ENCODE assay signal across 8 mouse cellular contexts in genomic region chr5:65334788-65335187, GRCm38 (mm10). TPM values are rescaled to one million over a fixed set of nuclear protein-coding genes. Genes with fewer than 3 reads are reported as not detected.
DNase-seq lines count a peak whose midpoint lies in the region; ATAC-seq and TF ChIP-seq lines count a peak whose summit lies in the region.

No protein-coding gene starts in this region.

- intact Hi-C loops in left cerebral cortex, postnatal 36 days (cut with DNase I): loop anchor here (1.0 kb wide), 1 partner anchor 57 kb away; the partner anchor contains the start of genes Lias and Rpl9

- DNase-seq in lung, embryonic 14.5 days: no peak
- DNase-seq in lung, postnatal 14 days: no peak
- no peak for DNase-seq in left cerebral cortex, postnatal 36 days (ENCODE audit: low spot score in 2 of 2)
- DNase-seq in retina, embryonic 14.5 days (ENCODE audit: low spot score): no peak

- 1% methylated on average over 8 of the region's 8 CpGs for whole genome bisulfite sequencing in lung, embryonic 14.5 days
- 3% methylated on average over 8 of the region's 8 CpGs for WGBS in embryonic facial prominence, embryonic 15.5 days
- WGBS in intestine, postnatal 0 days: under 1% methylated on average over 8 of the region's 8 CpGs
- 16% methylated on average over 8 of the region's 8 CpGs for WGBS in neural tube, embryonic 14.5 days

- peak overlapping the region; percentile 89 for H3K9ac ChIP-seq in lung, embryonic 14.5 days
- H3K9ac ChIP-seq in embryonic facial prominence, embryonic 15.5 days: peak overlapping the region; percentile 68
- H3K9ac ChIP-seq in intestine, postnatal 0 days (ENCODE audit: low read depth, low read length): peak overlapping the region; percentile 85
- peak overlapping the region; percentile 70 for H3K9ac ChIP-seq in neural tube, embryonic 14.5 days (replicated peaks; ENCODE audit: low read depth, low read length)

- peak overlapping the region; percentile 78 for H3K4me2 ChIP-seq in lung, embryonic 14.5 days
- peak overlapping the region; percentile 51 for H3K4me2 ChIP-seq in embryonic facial prominence, embryonic 15.5 days (replicated peaks)
- peak overlapping the region; percentile 73 for H3K4me2 ChIP-seq in intestine, postnatal 0 days (replicated peaks; ENCODE audit: low read depth)
- H3K4me2 ChIP-seq in neural tube, embryonic 14.5 days (ENCODE audit: low read depth, low read length): peak overlapping the region; percentile 76

- H3K36me3 ChIP-seq in lung, embryonic 14.5 days (ENCODE audit: insufficient read depth): peaks cover 8% of the 10 kb centered on the region; the same call in 1 of the 2 replicates
- H3K36me3 ChIP-seq in embryonic facial prominence, embryonic 15.5 days: 0 out of 2 replicates have a peak, but pooled peaks cover 11% of the 10 kb centered on the region
- no peaks in the 10 kb centered on the region for H3K36me3 ChIP-seq in intestine, postnatal 0 days (ENCODE audit: control insufficient read depth, insufficient read depth)
- no peaks in the 10 kb centered on the region for H3K36me3 ChIP-seq in neural tube, embryonic 14.5 days (ENCODE audit: control insufficient read depth, insufficient read depth, low read length)

- no peak for ATAC-seq in lung, embryonic 14.5 days (ENCODE audit: insufficient read depth)
- no peak for ATAC-seq in embryonic facial prominence, embryonic 15.5 days (ENCODE audit: insufficient number of reproducible peaks, low FRiP score, low TSS enrichment, low read depth)
- no peak for ATAC-seq in intestine, postnatal 0 days
- no peak for ATAC-seq in neural tube, embryonic 14.5 days (ENCODE audit: low read depth)
- ATAC-seq in CD4-positive, CD25-positive, alpha-beta regulatory T cell, adult 4 months: no peak

- H3K4me1 ChIP-seq in lung, embryonic 14.5 days (ENCODE audit: insufficient read depth): peaks cover 7% of the 10 kb centered on the region; the same call in 1 of the 2 replicates
- peaks cover 10% of the 10 kb centered on the region for H3K4me1 ChIP-seq in embryonic facial prominence, embryonic 15.5 days
- H3K4me1 ChIP-seq in intestine, postnatal 0 days (replicated peaks; ENCODE audit: control insufficient read depth, insufficient read depth, low read length): no peaks in the 10 kb centered on the region
- H3K4me1 ChIP-seq in neural tube, embryonic 14.5 days (ENCODE audit: control insufficient read depth, insufficient read depth, low read length): peaks cover 4% of the 10 kb centered on the region; the same call in 1 of the 2 replicates

- H3K27me3 ChIP-seq in lung, embryonic 14.5 days (ENCODE audit: insufficient read depth, low read length): no peaks in the 10 kb centered on the region
- H3K27me3 ChIP-seq in embryonic facial prominence, embryonic 15.5 days: no peaks in the 10 kb centered on the region
- H3K27me3 ChIP-seq in intestine, postnatal 0 days (replicated peaks; ENCODE audit: control insufficient read depth, insufficient read depth, low read length): no peaks in the 10 kb centered on the region
- no peaks in the 10 kb centered on the region for H3K27me3 ChIP-seq in neural tube, embryonic 14.5 days (ENCODE audit: control insufficient read depth, insufficient read depth, low read length)

- no peaks in the 10 kb centered on the region for H3K9me3 ChIP-seq in lung, embryonic 14.5 days (ENCODE audit: low read depth, low read length)
- H3K9me3 ChIP-seq in embryonic facial prominence, embryonic 15.5 days (replicated peaks): no peaks in the 10 kb centered on the region
- H3K9me3 ChIP-seq in intestine, postnatal 0 days (ENCODE audit: control insufficient read depth): no peaks in the 10 kb centered on the region
- no peaks in the 10 kb centered on the region for H3K9me3 ChIP-seq in neural tube, embryonic 14.5 days (ENCODE audit: control insufficient read depth, low read length)

- H3K4me3 ChIP-seq in lung, embryonic 14.5 days (ENCODE audit: low read depth, low read length): peak overlapping the region; percentile 86
- peak overlapping the region; percentile 79 for H3K4me3 ChIP-seq in embryonic facial prominence, embryonic 15.5 days (replicated peaks)
- H3K4me3 ChIP-seq in intestine, postnatal 0 days (ENCODE audit: low read depth, low read length): peak overlapping the region; percentile 86
- H3K4me3 ChIP-seq in neural tube, embryonic 14.5 days (ENCODE audit: low read depth, low read length): peak overlapping the region; percentile 88

- TF ChIP-seq CTCF in lung, embryonic 14.5 days (IDR thresholded peaks at IDR 0.05; ENCODE audit: low read depth): no peak
- no peak for TF ChIP-seq CTCF in intestine, postnatal 0 days (IDR thresholded peaks at IDR 0.05; ENCODE audit: low read depth)

- peak overlapping the region; percentile 83 for H3K27ac ChIP-seq in lung, embryonic 14.5 days (ENCODE audit: low read depth)
- peak overlapping the region; percentile 87; the same call in 1 of the 2 replicates for H3K27ac ChIP-seq in embryonic facial prominence, embryonic 15.5 days (replicated peaks)
- peak overlapping the region; percentile 72; the same call in 1 of the 2 replicates for H3K27ac ChIP-seq in intestine, postnatal 0 days (ENCODE audit: low read depth, low read length)
- no peak overlapping the region for H3K27ac ChIP-seq in neural tube, embryonic 14.5 days (ENCODE audit: low read depth, low read length)

RNA-seq across cellular contexts. Expression of gene Rfc1, which starts 0.7 kb away (rescaled TPM):
- 99.9 and 101 TPM in 2 replicates for polyA plus RNA-seq in lung, embryonic 14.5 days (2014; fragmentation: Nextera tagmentation; extraction: Ambion mirVana)
- 83.4 and 84.9 TPM in 2 replicates for polyA plus RNA-seq in embryonic facial prominence, embryonic 15.5 days (2015; fragmentation: Nextera tagmentation; extraction: Ambion mirVana)
- 28.9 and 32.5 TPM in 2 replicates for polyA plus RNA-seq in intestine, postnatal 0 days (2015; fragmentation: Nextera tagmentation; extraction: Ambion mirVana)
- 26.5 and 31.7 TPM in 2 replicates for polyA plus RNA-seq in neural tube, embryonic 14.5 days (2014; fragmentation: Nextera tagmentation; extraction: Ambion mirVana)
- polyA plus RNA-seq in CD4-positive, CD25-positive, alpha-beta regulatory T cell, adult 4 months (2017; shearing (Covaris generic)): 10 to 100 TPM; 76.5 to 78.8 TPM
- total RNA-seq in left cerebral cortex, postnatal 36 days (2021): 10 to 100 TPM; 23.9 to 25.8 TPM

RNA-seq across cellular contexts. Expression of gene Klb, which starts 13.3 kb away (rescaled TPM):
- not detected in 2 replicates for polyA plus RNA-seq in lung, embryonic 14.5 days (2014; fragmentation: Nextera tagmentation; extraction: Ambion mirVana)
- polyA plus RNA-seq in embryonic facial prominence, embryonic 15.5 days (2015; fragmentation: Nextera tagmentation; extraction: Ambion mirVana): not detected in 2 replicates
- 2.6 and 3.8 TPM in 2 replicates for polyA plus RNA-seq in intestine, postnatal 0 days (2015; fragmentation: Nextera tagmentation; extraction: Ambion mirVana)
- 0.08 and 0.13 TPM in 2 replicates for polyA plus RNA-seq in neural tube, embryonic 14.5 days (2014; fragmentation: Nextera tagmentation; extraction: Ambion mirVana)
- polyA plus RNA-seq in CD4-positive, CD25-positive, alpha-beta regulatory T cell, adult 4 months (2017; shearing (Covaris generic)): not detected
- under 1 TPM; 0.30 to 0.59 TPM for total RNA-seq in left cerebral cortex, postnatal 36 days (2021)

RNA-seq across cellular contexts. Expression of gene Rpl9, which starts 56.5 kb away (rescaled TPM):
- 1,211 and 1,227 TPM in 2 replicates for polyA plus RNA-seq in lung, embryonic 14.5 days (2014; fragmentation: Nextera tagmentation; extraction: Ambion mirVana)
- polyA plus RNA-seq in embryonic facial prominence, embryonic 15.5 days (2015; fragmentation: Nextera tagmentation; extraction: Ambion mirVana): 1,081 and 1,085 TPM in 2 replicates
- 650 and 657 TPM in 2 replicates for polyA plus RNA-seq in intestine, postnatal 0 days (2015; fragmentation: Nextera tagmentation; extraction: Ambion mirVana)
- 605 and 660 TPM in 2 replicates for polyA plus RNA-seq in neural tube, embryonic 14.5 days (2014; fragmentation: Nextera tagmentation; extraction: Ambion mirVana)
- 1,000 to 10,000 TPM; 2,375 to 2,759 TPM for polyA plus RNA-seq in CD4-positive, CD25-positive, alpha-beta regulatory T cell, adult 4 months (2017; shearing (Covaris generic))
- total RNA-seq in left cerebral cortex, postnatal 36 days (2021): 100 to 1,000 TPM; 659 to 753 TPM

RNA-seq across cellular contexts. Expression of gene Lias, which starts 56.5 kb away (rescaled TPM):
- 54.5 and 58.9 TPM in 2 replicates for polyA plus RNA-seq in lung, embryonic 14.5 days (2014; fragmentation: Nextera tagmentation; extraction: Ambion mirVana)
- polyA plus RNA-seq in embryonic facial prominence, embryonic 15.5 days (2015; fragmentation: Nextera tagmentation; extraction: Ambion mirVana): 63.3 and 63.5 TPM in 2 replicates
- polyA plus RNA-seq in intestine, postnatal 0 days (2015; fragmentation: Nextera tagmentation; extraction: Ambion mirVana): 40.6 and 41.9 TPM in 2 replicates
- polyA plus RNA-seq in neural tube, embryonic 14.5 days (2014; fragmentation: Nextera tagmentation; extraction: Ambion mirVana): 65.0 and 70.7 TPM in 2 replicates
- polyA plus RNA-seq in CD4-positive, CD25-positive, alpha-beta regulatory T cell, adult 4 months (2017; shearing (Covaris generic)): 10 to 100 TPM; 31.6 to 44.7 TPM
- 10 to 100 TPM; 34.6 to 35.4 TPM for total RNA-seq in left cerebral cortex, postnatal 36 days (2021)
